Mouse (Mus musculus): ENCODE results near the gene Med15. TPM values are rescaled to one million over a fixed set of nuclear protein-coding genes. Genes with fewer than 3 reads are reported as not detected.

Med15 gene
- polyA plus RNA-seq, 1 experiment from 2014 or later: 48.0 TPM

DNA sequence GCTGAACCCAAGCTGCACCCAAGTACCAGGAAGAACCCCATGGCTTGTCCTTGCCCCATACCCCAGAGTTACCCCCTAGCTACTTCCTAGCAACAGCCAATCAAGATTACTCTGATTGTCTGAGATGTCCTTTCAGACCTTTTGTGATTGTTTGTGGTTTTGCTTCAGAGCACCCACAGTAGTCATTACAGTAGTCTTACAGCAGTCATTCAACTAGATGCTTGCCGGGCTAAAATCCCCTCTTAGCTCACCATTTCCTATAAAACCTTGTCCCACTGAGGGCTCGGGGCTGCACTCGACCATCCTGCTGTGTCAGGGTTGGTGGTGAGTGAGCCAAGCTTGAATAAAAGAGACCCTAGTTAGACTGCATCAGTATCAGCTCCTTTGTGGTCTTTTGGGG lies 37.8 kb downstream of the Med15 start:
- H3K27ac ChIP-seq (replicated peaks): no peak overlapping the region
- no peaks in the 10 kb centered on the region for H3K9me3 ChIP-seq
- no peaks in the 10 kb centered on the region for H3K4me1 ChIP-seq
- peaks cover 39% of the 10 kb centered on the region for H3K36me3 ChIP-seq
- H3K4me3 ChIP-seq: no peak overlapping the region
- no peak overlapping the region for H3K9ac ChIP-seq (replicated peaks)
- ATAC-seq (ENCODE audit: low FRiP score, low read depth): no peak
- no peak overlapping the region for H3K4me2 ChIP-seq (replicated peaks)
- no peaks in the 10 kb centered on the region for H3K27me3 ChIP-seq
- WGBS: 91% methylated on average over 3 of the region's 3 CpGs

DNA sequence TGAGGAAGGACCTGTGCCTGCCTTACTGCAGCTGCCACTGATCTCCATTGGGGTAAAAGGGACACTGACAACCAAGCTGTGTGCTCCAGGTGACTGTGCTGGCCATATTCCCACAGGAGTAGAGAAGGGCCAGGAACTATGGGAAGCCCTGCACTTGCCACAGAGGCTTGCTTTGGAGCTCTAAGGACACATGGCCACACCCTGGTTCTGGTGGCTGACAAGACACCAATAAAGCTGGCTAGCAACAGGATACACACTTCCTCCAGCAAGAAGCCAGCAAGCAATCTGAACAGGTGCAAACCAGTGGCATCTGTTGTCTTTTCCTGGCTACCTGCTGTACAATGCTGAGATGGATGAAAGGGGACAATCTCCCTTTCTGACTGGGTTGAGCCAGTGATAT lies 62.8 kb downstream of the Med15 start:
- no peaks in the 10 kb centered on the region for H3K9me3 ChIP-seq
- H3K36me3 ChIP-seq: peaks cover 79% of the 10 kb centered on the region
- ATAC-seq (ENCODE audit: low FRiP score, low read depth): no peak

DNA sequence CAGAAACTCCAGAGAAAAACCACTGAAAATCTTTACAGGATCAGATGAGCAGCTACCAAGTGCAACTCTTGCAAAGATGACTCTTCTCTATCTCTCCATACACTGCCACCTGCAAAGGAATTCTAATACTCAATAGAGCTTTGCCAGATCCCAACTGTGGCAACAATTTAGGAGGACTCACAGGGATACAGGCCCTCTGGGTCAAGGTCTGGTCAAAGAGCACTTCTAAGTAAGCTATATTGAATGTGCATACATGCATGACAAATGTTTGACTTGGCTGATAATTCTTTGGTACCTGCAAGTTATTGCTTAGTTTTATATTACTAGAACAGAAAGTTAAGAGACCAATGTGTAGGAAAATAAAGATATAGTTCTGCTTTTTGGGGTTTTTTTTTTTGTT lies 67.1 kb downstream of the Med15 start:
- Histone ChIP-seq H3K9ac (replicated peaks) (no peak overlapping the region), H3K27me3 (no peaks in the 10 kb centered on the region), H3K4me1 (no peaks in the 10 kb centered on the region), H3K27ac (replicated peaks) (no peak overlapping the region), H3K4me3 (no peak overlapping the region), H3K9me3 (no peaks in the 10 kb centered on the region), H3K36me3 (peaks cover 64% of the 10 kb centered on the region), H3K4me2 (replicated peaks) (no peak overlapping the region)
- no peak for ATAC-seq (ENCODE audit: low FRiP score, low read depth)

More for the DNA sequence above, 62.8 kb downstream of the Med15 start:
- no peak overlapping the region for H3K4me2 ChIP-seq (replicated peaks)
- H3K9ac ChIP-seq (replicated peaks): no peak overlapping the region
- no peak overlapping the region for H3K4me3 ChIP-seq
- no peaks in the 10 kb centered on the region for H3K27me3 ChIP-seq
- no peaks in the 10 kb centered on the region for H3K4me1 ChIP-seq
- no peak overlapping the region for H3K27ac ChIP-seq (replicated peaks)

DNA sequence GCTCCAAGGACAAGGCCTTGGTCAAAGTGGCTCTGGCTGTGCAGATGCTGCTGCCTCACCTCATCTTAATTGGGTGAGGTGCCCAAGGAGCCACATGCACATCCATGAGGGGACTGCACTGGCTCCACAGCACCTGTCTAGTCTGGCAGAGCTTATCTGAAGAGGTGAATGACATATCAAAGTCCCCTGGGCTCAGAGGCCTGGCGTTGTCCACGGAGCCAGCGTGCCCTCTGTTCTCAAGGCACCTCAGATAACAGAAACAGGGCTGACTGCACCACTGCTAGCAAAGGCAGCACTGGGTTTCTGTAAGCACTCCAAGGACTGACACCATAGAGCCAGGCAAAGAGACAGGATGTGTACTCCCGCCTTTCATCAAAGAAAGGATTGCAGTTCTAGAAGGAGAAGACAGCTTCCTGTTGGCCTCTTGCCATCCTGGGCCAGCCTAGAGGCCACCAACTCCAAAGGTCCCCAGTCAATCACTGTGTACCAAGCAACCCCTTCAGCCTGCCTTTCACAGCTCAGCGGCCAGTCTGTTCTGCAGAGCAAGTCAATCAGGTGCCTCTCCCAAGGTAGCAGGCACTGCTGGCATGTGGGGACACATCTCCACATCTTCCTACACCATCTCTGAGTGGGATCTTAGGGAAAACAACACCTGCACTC lies 76.3 kb downstream of the Med15 start:
- Histone ChIP-seq H3K4me2 (replicated peaks) (no peak overlapping the region), H3K27me3 (no peaks in the 10 kb centered on the region), H3K4me3 (no peak overlapping the region), H3K9ac (replicated peaks) (no peak overlapping the region), H3K36me3 (peaks cover 80% of the 10 kb centered on the region), H3K27ac (replicated peaks) (no peak overlapping the region), H3K9me3 (no peaks in the 10 kb centered on the region), H3K4me1 (no peaks in the 10 kb centered on the region)
- ATAC-seq (ENCODE audit: low FRiP score, low read depth): no peak
- 92% methylated on average over 5 of the region's 5 CpGs for WGBS

DNA sequence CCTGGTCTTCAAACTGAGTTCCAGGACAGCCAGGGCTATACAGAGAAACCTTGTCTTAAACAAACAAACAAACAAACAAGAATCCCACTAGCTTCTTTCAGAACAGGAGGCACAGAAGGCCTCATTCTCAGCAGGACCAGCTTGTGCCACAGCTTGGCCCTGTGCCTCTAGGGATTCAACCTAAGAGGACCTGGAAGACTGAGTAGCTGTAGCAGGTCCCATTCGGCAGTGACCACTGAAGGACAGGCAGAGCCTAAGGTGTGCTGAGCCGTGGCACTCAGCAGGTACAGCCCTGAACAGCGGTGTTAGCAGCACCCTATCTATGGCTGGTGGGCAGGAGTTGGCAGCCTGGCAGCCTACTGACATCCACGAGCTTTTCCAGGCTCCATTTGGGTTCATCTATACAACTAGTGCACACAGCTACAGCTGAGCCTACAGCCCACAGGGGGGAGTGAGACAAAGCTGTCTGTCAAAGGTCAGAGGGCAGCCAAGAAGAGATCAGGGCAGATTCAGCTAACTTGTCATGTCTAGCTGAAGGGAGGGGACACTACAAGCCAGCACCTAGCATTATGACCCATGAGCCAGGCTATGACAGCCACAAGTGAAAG lies 78.4 kb downstream of the Med15 start:
- no peaks in the 10 kb centered on the region for H3K4me1 ChIP-seq
- H3K4me3 ChIP-seq: no peak overlapping the region
- no peak for ATAC-seq (ENCODE audit: low FRiP score, low read depth)
- no peak overlapping the region for H3K27ac ChIP-seq (replicated peaks)
- H3K36me3 ChIP-seq: peaks cover 74% of the 10 kb centered on the region
- H3K9ac ChIP-seq (replicated peaks): no peak overlapping the region
- H3K4me2 ChIP-seq (replicated peaks): no peak overlapping the region
- no peaks in the 10 kb centered on the region for H3K27me3 ChIP-seq
- H3K9me3 ChIP-seq: no peaks in the 10 kb centered on the region
- WGBS: 91% methylated on average over 4 of the region's 4 CpGs

DNA sequence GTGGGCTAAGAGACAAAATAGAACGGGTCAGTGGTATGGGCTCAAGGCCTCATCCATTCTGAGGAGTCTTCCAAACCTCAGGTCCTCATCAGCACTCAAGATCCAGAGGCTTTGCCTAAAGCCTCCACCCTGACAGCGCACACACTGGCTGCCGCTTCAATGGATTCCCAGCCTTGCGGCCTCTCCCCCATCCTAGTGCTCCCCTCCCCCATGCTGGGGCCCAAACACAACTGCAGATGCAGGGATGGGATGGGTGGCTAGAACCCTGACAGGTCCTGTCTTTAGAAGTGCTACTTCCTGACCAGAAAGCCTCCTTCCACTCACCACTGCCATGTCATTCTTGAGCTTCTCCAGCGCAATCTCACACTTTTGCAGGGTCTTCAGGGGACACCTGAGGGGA lies 79.1 kb downstream of the Med15 start:
- Histone ChIP-seq H3K9me3 (no peaks in the 10 kb centered on the region), H3K9ac (replicated peaks) (no peak overlapping the region), H3K27ac (replicated peaks) (no peak overlapping the region), H3K4me1 (no peaks in the 10 kb centered on the region), H3K36me3 (peaks cover 75% of the 10 kb centered on the region), H3K4me2 (replicated peaks) (no peak overlapping the region), H3K27me3 (no peaks in the 10 kb centered on the region), H3K4me3 (no peak overlapping the region)
- ATAC-seq (ENCODE audit: low FRiP score, low read depth): no peak
- 97% methylated on average over 5 of the region's 5 CpGs for WGBS

DNA sequence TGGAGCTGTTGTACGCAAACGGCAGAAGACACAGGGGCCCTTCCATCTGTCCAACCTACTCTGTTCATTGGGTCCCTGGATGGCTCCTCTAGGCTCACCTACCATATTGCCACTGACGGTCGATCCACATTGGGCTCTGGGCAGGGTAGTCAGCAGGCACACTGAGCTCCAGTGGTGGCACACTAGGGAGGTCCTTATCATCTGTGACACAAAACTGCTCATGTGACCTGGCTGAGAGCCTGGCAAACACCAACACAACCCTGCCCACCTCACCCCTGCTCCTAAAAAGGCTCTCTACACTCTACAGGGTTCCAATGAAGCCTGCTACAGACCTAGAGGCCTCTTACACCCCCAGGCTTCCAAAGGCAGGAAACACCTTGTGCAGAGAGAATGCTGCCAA lies 80.1 kb downstream of the Med15 start:
- Histone ChIP-seq H3K27me3 (no peaks in the 10 kb centered on the region), H3K4me1 (0 out of 2 replicates have a peak, but pooled peaks cover 2% of the 10 kb centered on the region), H3K4me2 (replicated peaks) (no peak overlapping the region), H3K36me3 (peaks cover 67% of the 10 kb centered on the region), H3K27ac (replicated peaks) (no peak overlapping the region), H3K9ac (replicated peaks) (no peak overlapping the region), H3K4me3 (no peak overlapping the region), H3K9me3 (no peaks in the 10 kb centered on the region)
- no peak for ATAC-seq (ENCODE audit: low FRiP score, low read depth)
- 92% methylated on average over 4 of the region's 4 CpGs for WGBS

DNA sequence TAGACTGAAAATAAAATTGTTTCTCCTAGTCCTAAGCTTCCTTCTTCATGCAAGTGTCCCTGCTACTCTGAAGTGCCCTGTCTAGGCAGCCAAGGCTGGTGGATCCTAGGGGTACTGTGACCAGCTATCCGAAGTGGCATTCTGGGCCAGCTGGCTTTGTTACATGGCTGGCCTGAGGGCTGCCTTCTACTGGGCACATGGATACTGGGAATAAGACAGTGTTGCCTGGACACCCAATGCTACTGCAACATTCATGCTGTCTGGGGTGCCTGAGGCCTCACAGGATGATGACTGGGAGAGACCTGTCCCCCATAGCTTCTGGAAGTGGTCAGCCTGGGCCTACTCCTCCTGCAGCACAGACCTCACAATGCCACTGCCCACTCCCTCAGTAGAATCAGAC lies 82.0 kb downstream of the Med15 start:
- ATAC-seq (ENCODE audit: low FRiP score, low read depth): no peak
- Histone ChIP-seq H3K27ac (replicated peaks) (no peak overlapping the region), H3K27me3 (0 out of 2 replicates have a peak, but pooled peaks cover 2% of the 10 kb centered on the region), H3K4me1 (peaks cover 15% of the 10 kb centered on the region), H3K9me3 (no peaks in the 10 kb centered on the region), H3K9ac (replicated peaks) (no peak overlapping the region), H3K4me2 (replicated peaks) (no peak overlapping the region), H3K4me3 (no peak overlapping the region), H3K36me3 (peaks cover 62% of the 10 kb centered on the region)
- WGBS: 100% methylated on average over 1 of the region's 1 CpGs

DNA sequence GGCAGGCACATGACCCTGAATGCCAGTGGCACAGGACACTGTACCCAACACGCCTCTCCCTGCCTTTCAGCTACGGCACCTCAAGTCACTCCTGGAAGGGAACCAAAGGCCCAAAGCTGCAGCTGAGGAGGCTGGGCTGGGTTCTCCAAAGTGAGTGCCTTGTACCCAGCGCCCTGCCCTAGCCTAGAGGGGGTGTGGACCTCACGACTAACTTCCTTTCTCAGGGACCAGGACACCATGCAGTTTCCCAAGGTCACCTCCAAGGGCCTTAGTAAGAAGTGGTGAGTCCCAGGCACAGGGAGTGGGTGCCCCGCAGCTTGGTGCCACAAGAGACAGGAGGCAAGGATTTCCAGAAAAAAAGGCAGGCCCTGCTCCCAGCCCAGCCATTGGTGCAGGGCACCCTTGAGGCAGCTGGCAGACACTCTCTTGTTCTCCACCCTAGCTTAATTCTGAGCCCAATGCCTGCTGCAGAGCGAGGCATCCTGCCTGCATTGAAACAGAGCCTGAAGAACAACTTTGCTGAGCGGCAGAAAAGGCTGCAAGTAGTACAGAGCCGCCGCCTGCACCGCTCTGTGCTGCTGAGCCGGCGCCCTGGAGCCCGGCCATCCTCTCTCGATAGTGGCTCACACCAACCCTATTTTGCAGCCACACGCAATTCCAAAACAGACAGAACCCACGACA lies 82.6 kb downstream of the Med15 start:
- WGBS: 87% methylated on average over 16 of the region's 16 CpGs
- Histone ChIP-seq H3K4me1 (peaks cover 15% of the 10 kb centered on the region), H3K4me3 (no peak overlapping the region), H3K36me3 (peaks cover 55% of the 10 kb centered on the region), H3K9ac (replicated peaks) (no peak overlapping the region), H3K4me2 (replicated peaks) (no peak overlapping the region), H3K27ac (replicated peaks) (no peak overlapping the region), H3K27me3 (0 out of 2 replicates have a peak, but pooled peaks cover 2% of the 10 kb centered on the region), H3K9me3 (no peaks in the 10 kb centered on the region)
- ATAC-seq (ENCODE audit: low FRiP score, low read depth): no peak

DNA sequence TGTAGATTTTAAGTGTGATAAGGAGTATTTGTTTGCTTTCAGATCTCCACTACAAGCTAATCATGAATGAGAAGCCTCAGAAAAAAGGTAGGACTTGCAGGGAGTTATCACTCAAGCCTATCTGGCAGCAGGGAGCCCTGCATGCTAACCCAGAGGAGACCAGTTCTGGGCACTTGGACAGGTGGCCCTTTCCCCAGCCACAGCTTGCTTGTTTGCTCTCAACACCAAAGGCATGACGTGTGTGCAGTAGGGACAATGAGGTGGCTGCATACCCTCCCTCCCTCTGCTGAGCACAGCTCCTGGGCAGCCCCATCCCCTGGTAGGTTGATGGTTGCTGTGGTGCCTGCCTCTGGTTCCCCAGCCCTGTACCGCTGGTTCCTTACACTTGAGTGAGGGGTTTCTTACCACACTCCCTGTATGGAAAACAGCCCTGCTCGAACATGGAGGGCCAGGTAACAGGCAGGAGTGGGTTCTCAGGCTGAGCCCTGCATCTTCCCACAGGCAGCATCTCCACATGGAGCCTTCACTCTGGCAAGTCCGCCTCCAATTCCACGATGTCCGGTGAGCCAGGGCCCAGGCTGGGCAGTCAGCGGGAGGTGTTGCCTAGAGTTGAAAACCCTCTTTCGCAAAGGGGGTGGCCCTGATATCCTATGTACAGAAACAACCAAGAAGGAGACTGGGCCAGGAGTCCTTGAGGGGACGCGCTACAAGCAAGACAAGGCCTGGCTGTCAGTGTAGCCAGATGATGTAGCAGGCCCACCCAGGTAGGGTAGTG lies 84.9 kb downstream of the Med15 start:
- H3K9me3 ChIP-seq: no peaks in the 10 kb centered on the region
- WGBS: 80% methylated on average over 10 of the region's 10 CpGs
- 0 out of 2 replicates have a peak, but pooled peaks cover 2% of the 10 kb centered on the region for H3K27me3 ChIP-seq
- H3K4me1 ChIP-seq: peaks cover 15% of the 10 kb centered on the region
- peaks cover 42% of the 10 kb centered on the region for H3K36me3 ChIP-seq
- H3K27ac ChIP-seq (replicated peaks): no peak overlapping the region
- 0 out of 2 replicates have a peak overlapping the region, but pooled peaks have one; percentile 56 for H3K4me3 ChIP-seq
- peak overlapping the region; percentile 75; the same call in 1 of the 2 replicates for H3K9ac ChIP-seq (replicated peaks)
- H3K4me2 ChIP-seq (replicated peaks): peak overlapping the region; percentile 93; the same call in 1 of the 2 replicates
- ATAC-seq (ENCODE audit: low FRiP score, low read depth): no peak

DNA sequence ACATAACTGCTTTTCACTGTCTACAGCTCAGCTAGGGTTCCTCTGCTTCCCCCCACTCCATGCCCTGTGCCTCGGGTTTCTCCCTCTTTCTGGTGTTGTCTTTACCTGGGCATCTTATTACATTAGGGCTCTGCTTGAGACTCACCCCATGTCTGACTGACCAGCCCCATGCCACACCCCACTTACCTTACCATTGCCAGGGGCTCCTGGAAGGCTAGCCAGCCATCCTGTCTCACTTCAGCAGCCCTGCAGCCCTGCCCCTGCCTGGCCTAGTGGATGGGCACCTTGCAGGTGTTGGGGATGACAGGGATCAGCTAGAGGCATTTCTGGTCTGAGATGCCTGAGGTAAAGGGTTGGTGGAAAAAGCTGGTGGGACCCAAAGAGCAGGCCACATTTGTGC lies 85.5 kb downstream of the Med15 start:
- Histone ChIP-seq H3K4me2 (replicated peaks) (peak overlapping the region; percentile 93), H3K9ac (replicated peaks) (peak overlapping the region; percentile 75; the same call in 1 of the 2 replicates), H3K36me3 (peaks cover 42% of the 10 kb centered on the region), H3K4me3 (peak overlapping the region; percentile 56), H3K4me1 (peaks cover 15% of the 10 kb centered on the region), H3K27me3 (0 out of 2 replicates have a peak, but pooled peaks cover 2% of the 10 kb centered on the region), H3K9me3 (no peaks in the 10 kb centered on the region), H3K27ac (replicated peaks) (no peak overlapping the region)
- 0 out of 2 replicates have a peak, but pooled peaks have one; percentile 7 for ATAC-seq (ENCODE audit: low FRiP score, low read depth)
- WGBS: 28% methylated on average over 1 of the region's 1 CpGs

Data from midbrain, embryonic 12.5 days (tissue).